Mouse (Mus musculus): ENCODE results near the gene Rock2. TPM values are rescaled to one million over a fixed set of nuclear protein-coding genes. Genes with fewer than 3 reads are reported as not detected.

Gene Rock2
- 21.0 and 22.4 TPM in 2 replicates for polyA plus RNA-seq (2015; fragmentation: Nextera tagmentation; extraction: Ambion mirVana)

- Histone ChIP-seq H3K4me1 (replicated peaks) (peaks cover 27% of the 10 kb centered on the region), H3K4me2 (peak within 1 kb of the TSS; percentile 88), H3K36me3 (no peaks in the 10 kb centered on the region), H3K9me3 (replicated peaks) (no peaks in the 10 kb centered on the region), H3K27ac (peak within 1 kb of the TSS; percentile 99), H3K4me3 (peak within 1 kb of the TSS; percentile 82), H3K27me3 (no peaks in the 10 kb centered on the region), H3K9ac (peak within 1 kb of the TSS; percentile 87)
- ATAC-seq (replicated peaks; ENCODE audit: insufficient number of reproducible peaks, insufficient read depth, low FRiP score, low read depth), result peak; percentile 91
- WGBS, result under 1% methylated on average over 109 of the region's 130 CpGs
These were observed at the start of gene Rock2 for GRCm38 (mm10) chr12:16894396-16895220. Gene Rock2 (plus strand): TSS chr12:16894895.

- Histone ChIP-seq H3K4me1 (replicated peaks) (peaks cover 24% of the 10 kb centered on the region), H3K9me3 (replicated peaks) (no peaks in the 10 kb centered on the region), H3K4me2 (no peak overlapping the region), H3K27ac (no peak overlapping the region), H3K4me3 (no peak overlapping the region), H3K27me3 (no peaks in the 10 kb centered on the region), H3K36me3 (no peaks in the 10 kb centered on the region), H3K9ac (no peak overlapping the region)
- WGBS, result 70% methylated on average over 4 of the region's 4 CpGs
- ATAC-seq (replicated peaks; ENCODE audit: insufficient number of reproducible peaks, insufficient read depth, low FRiP score, low read depth), result no peak
These were observed 47.4 kb upstream of the Rock2 start for GRCm38 (mm10) chr12:16847204-16847792.

GRCm38 (mm10) chr12:16848501-16848900, 46.2 kb upstream of the Rock2 start:
- no peak for ATAC-seq (replicated peaks; ENCODE audit: insufficient number of reproducible peaks, insufficient read depth, low FRiP score, low read depth)
- H3K36me3 ChIP-seq, result no peaks in the 10 kb centered on the region
- H3K4me3 ChIP-seq, result no peak overlapping the region
- no peaks in the 10 kb centered on the region for H3K9me3 ChIP-seq (replicated peaks)
- H3K4me1 ChIP-seq (replicated peaks), result peaks cover 26% of the 10 kb centered on the region
- H3K9ac ChIP-seq, result no peak overlapping the region
- 80% methylated on average over 2 of the region's 2 CpGs for WGBS
- H3K27me3 ChIP-seq, result no peaks in the 10 kb centered on the region
- no peak overlapping the region for H3K27ac ChIP-seq
- H3K4me2 ChIP-seq, result no peak overlapping the region

- H3K4me1 ChIP-seq (replicated peaks), result peaks cover 28% of the 10 kb centered on the region
- 78% methylated on average over 2 of the region's 2 CpGs for WGBS
- no peak overlapping the region for H3K27ac ChIP-seq
- no peak for ATAC-seq (replicated peaks; ENCODE audit: insufficient number of reproducible peaks, insufficient read depth, low FRiP score, low read depth)
- no peaks in the 10 kb centered on the region for H3K9me3 ChIP-seq (replicated peaks)
- H3K4me2 ChIP-seq, result no peak overlapping the region
- H3K27me3 ChIP-seq, result no peaks in the 10 kb centered on the region
- no peak overlapping the region for H3K4me3 ChIP-seq
- no peaks in the 10 kb centered on the region for H3K36me3 ChIP-seq
- H3K9ac ChIP-seq, result no peak overlapping the region
These were observed 44.9 kb upstream of the Rock2 start for GRCm38 (mm10) chr12:16849821-16850220.

GRCm38 (mm10) chr12:16850431-16851375, 44.0 kb upstream of the Rock2 start:
- no peak overlapping the region for H3K4me3 ChIP-seq
- no peak overlapping the region for H3K9ac ChIP-seq
- ATAC-seq (replicated peaks; ENCODE audit: insufficient number of reproducible peaks, insufficient read depth, low FRiP score, low read depth), result peak; percentile 25; the same call in 1 of the 2 replicates
- H3K36me3 ChIP-seq, result no peaks in the 10 kb centered on the region
- H3K4me1 ChIP-seq (replicated peaks), result peaks cover 23% of the 10 kb centered on the region
- no peak overlapping the region for H3K4me2 ChIP-seq
- 46% methylated on average over 16 of the region's 16 CpGs for WGBS
- no peaks in the 10 kb centered on the region for H3K9me3 ChIP-seq (replicated peaks)
- peak overlapping the region; percentile 34; the same call in 1 of the 2 replicates for H3K27ac ChIP-seq
- no peaks in the 10 kb centered on the region for H3K27me3 ChIP-seq

- Histone ChIP-seq H3K4me2 (peak overlapping the region; percentile 38), H3K27ac (peak overlapping the region; percentile 54; the same call in 1 of the 2 replicates), H3K9ac (no peak overlapping the region), H3K4me1 (replicated peaks) (peaks cover 21% of the 10 kb centered on the region), H3K27me3 (no peaks in the 10 kb centered on the region), H3K4me3 (no peak overlapping the region), H3K36me3 (no peaks in the 10 kb centered on the region), H3K9me3 (replicated peaks) (no peaks in the 10 kb centered on the region)
- peak; percentile 28; the same call in 1 of the 2 replicates for ATAC-seq (replicated peaks; ENCODE audit: insufficient number of reproducible peaks, insufficient read depth, low FRiP score, low read depth)
- WGBS, result 57% methylated on average over 11 of the region's 11 CpGs
These were observed 41.1 kb upstream of the Rock2 start for GRCm38 (mm10) chr12:16853431-16854165.

- 52% methylated on average over 6 of the region's 6 CpGs for WGBS
- H3K4me3 ChIP-seq, result no peak overlapping the region
- H3K27ac ChIP-seq, result no peak overlapping the region
- no peaks in the 10 kb centered on the region for H3K27me3 ChIP-seq
- H3K9ac ChIP-seq, result no peak overlapping the region
- no peaks in the 10 kb centered on the region for H3K9me3 ChIP-seq (replicated peaks)
- no peak overlapping the region for H3K4me2 ChIP-seq
- ATAC-seq (replicated peaks; ENCODE audit: insufficient number of reproducible peaks, insufficient read depth, low FRiP score, low read depth), result no peak
- H3K36me3 ChIP-seq, result no peaks in the 10 kb centered on the region
- peaks cover 18% of the 10 kb centered on the region for H3K4me1 ChIP-seq (replicated peaks)
These were observed 38.9 kb upstream of the Rock2 start for GRCm38 (mm10) chr12:16855632-16856305.

- Histone ChIP-seq H3K27ac (no peak overlapping the region), H3K4me2 (no peak overlapping the region), H3K9me3 (replicated peaks) (no peaks in the 10 kb centered on the region), H3K4me3 (no peak overlapping the region), H3K36me3 (no peaks in the 10 kb centered on the region), H3K9ac (no peak overlapping the region), H3K27me3 (no peaks in the 10 kb centered on the region), H3K4me1 (replicated peaks) (peaks cover 13% of the 10 kb centered on the region)
- WGBS, result 74% methylated on average over 2 of the region's 2 CpGs
- no peak for ATAC-seq (replicated peaks; ENCODE audit: insufficient number of reproducible peaks, insufficient read depth, low FRiP score, low read depth)
These were observed 38.4 kb upstream of the Rock2 start for GRCm38 (mm10) chr12:16856306-16856679.

GRCm38 (mm10) chr12:16858081-16858480, 36.6 kb upstream of the Rock2 start:
- Histone ChIP-seq H3K36me3 (no peaks in the 10 kb centered on the region), H3K27me3 (no peaks in the 10 kb centered on the region), H3K9ac (no peak overlapping the region), H3K9me3 (replicated peaks) (no peaks in the 10 kb centered on the region), H3K27ac (no peak overlapping the region), H3K4me1 (replicated peaks) (peaks cover 12% of the 10 kb centered on the region), H3K4me3 (no peak overlapping the region), H3K4me2 (no peak overlapping the region)
- ATAC-seq (replicated peaks; ENCODE audit: insufficient number of reproducible peaks, insufficient read depth, low FRiP score, low read depth), result no peak
- 72% methylated on average over 4 of the region's 4 CpGs for WGBS

- Histone ChIP-seq H3K4me3 (no peak overlapping the region), H3K9ac (no peak overlapping the region), H3K27me3 (no peaks in the 10 kb centered on the region), H3K36me3 (no peaks in the 10 kb centered on the region), H3K4me2 (no peak overlapping the region), H3K4me1 (replicated peaks) (0 out of 2 replicates have a peak, but pooled peaks cover 3% of the 10 kb centered on the region), H3K9me3 (replicated peaks) (no peaks in the 10 kb centered on the region), H3K27ac (no peak overlapping the region)
- ATAC-seq (replicated peaks; ENCODE audit: insufficient number of reproducible peaks, insufficient read depth, low FRiP score, low read depth), result no peak
- 87% methylated on average over 2 of the region's 2 CpGs for WGBS
These were observed 34.9 kb upstream of the Rock2 start for GRCm38 (mm10) chr12:16859781-16860180.

Data from heart, embryonic 15.5 days (tissue).